Mouse (Mus musculus): ENCODE results near the gene Gabpb2. TPM values are rescaled to one million over a fixed set of nuclear protein-coding genes. Genes with fewer than 3 reads are reported as not detected.

Gabpb2 gene
- total and polyA plus RNA-seq, 2 experiments, result 6.1 to 13.7 TPM

GRCm38 (mm10) chr3:95256931-95257330 lies 39.2 kb upstream of the Gabpb2 start:
- peaks cover 40% of the 10 kb centered on the region for H3K36me3 ChIP-seq (ENCODE audit: control insufficient read depth, insufficient read depth, low read length)
- TF ChIP-seq POLR2A (IDR thresholded peaks at IDR 0.05; ENCODE audit: extremely low read depth, insufficient read depth, low read length) (no peak), CTCF (IDR thresholded peaks at IDR 0.05; ENCODE audit: low read depth, low read length) (no peak)
- no peak for DNase-seq (ENCODE audit: extremely low read depth, low read depth, low spot score)
- no peak overlapping the region for H3K27ac ChIP-seq (replicated peaks; ENCODE audit: insufficient read depth, low read depth, low read length)
- H3K4me3 ChIP-seq (ENCODE audit: insufficient read depth, low read depth, low read length), result no peak overlapping the region
- no peak overlapping the region for H3K9ac ChIP-seq (ENCODE audit: low read depth, low read length)
- H3K79me2 ChIP-seq (ENCODE audit: control insufficient read depth, insufficient read depth, low read length), result no peaks in the 10 kb centered on the region
- no peaks in the 10 kb centered on the region for H3K27me3 ChIP-seq (ENCODE audit: control insufficient read depth, insufficient read depth, low read length)
- 82% methylated on average over 5 of the region's 5 CpGs for WGBS
- H3K4me1 ChIP-seq (ENCODE audit: control insufficient read depth, insufficient read depth, low read length), result no peaks in the 10 kb centered on the region

DNA sequence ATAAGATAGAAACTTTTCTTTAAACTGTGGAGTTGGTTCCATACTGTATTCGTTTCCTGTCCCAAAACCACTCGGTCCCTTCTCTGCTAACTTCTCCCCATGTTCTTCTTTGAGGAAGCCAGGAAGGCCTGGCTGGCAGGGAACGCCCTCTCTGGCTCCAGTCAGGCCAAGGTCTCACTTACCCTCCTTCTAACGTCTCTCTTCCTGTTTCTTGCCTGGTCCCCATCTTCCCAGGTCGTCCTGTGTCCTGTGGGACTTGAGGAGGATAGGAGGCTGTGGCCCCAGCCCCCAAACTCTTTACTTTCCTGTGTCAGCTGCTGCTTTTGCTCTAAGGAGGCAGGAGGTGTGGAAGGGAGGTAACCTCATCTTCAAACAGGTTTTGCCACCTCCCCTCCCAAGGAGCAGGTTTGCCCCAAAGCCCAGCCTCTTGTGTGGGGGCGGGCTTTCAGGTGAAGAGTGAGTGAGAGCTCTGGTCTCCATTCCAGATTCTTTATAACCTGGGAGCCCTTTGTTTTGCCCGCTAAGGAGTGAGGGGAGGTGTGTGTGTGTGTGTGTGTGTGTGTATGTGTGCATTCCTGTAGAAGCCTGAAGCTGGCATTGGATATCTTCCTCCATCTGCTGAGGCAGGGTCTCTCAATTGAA lies 33.2 kb upstream of the Gabpb2 start, which contains the start of gene Bnipl:
Bnipl (minus strand) TSS at position 411 of the 642 bp plus-strand sequence.
- Histone ChIP-seq H3K9ac (ENCODE audit: low read depth, low read length) (no peak within 1 kb of the TSS), H3K27ac (replicated peaks; ENCODE audit: insufficient read depth, low read depth, low read length) (no peak within 1 kb of the TSS), H3K79me2 (ENCODE audit: control insufficient read depth, insufficient read depth, low read length) (no peaks in the 10 kb centered on the region), H3K27me3 (ENCODE audit: control insufficient read depth, insufficient read depth, low read length) (no peaks in the 10 kb centered on the region), H3K4me3 (ENCODE audit: insufficient read depth, low read depth, low read length) (no peak within 1 kb of the TSS), H3K4me1 (ENCODE audit: control insufficient read depth, insufficient read depth, low read length) (no peaks in the 10 kb centered on the region), H3K36me3 (ENCODE audit: control insufficient read depth, insufficient read depth, low read length) (peaks cover 4% of the 10 kb centered on the region; the same call in 1 of the 2 replicates)
- WGBS, result 80% methylated on average over 7 of the region's 7 CpGs
- DNase-seq (ENCODE audit: extremely low read depth, low read depth, low spot score), result no peak
- no peak for TF ChIP-seq POLR2A (IDR thresholded peaks at IDR 0.05; ENCODE audit: extremely low read depth, insufficient read depth, low read length)
- TF ChIP-seq CTCF (IDR thresholded peaks at IDR 0.05; ENCODE audit: low read depth, low read length), result no peak

DNA sequence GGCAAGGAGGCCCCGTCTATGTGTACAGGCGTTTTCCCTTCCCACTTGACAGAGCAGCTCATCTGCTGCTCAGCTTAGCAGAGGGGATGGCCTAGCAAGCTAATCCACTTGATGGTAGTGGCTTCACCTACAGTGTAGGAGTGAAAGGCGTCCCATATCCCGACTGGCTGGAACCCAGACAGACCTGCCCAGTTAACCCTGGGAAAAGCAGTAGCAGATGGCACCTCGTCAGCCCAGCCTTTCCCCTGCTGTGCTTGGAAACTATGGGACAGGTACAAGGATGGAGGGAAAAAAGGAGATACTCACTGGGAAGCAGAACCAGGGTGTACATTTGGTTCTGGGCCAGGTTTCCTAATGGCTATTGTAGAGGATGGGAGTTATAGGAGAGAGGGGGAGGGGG lies 32.6 kb upstream of the Gabpb2 start:
- H3K9ac ChIP-seq (ENCODE audit: low read depth, low read length), result no peak overlapping the region
- 91% methylated on average over 5 of the region's 5 CpGs for WGBS
- H3K36me3 ChIP-seq (ENCODE audit: control insufficient read depth, insufficient read depth, low read length), result peaks cover 3% of the 10 kb centered on the region; the same call in 1 of the 2 replicates
- DNase-seq (ENCODE audit: extremely low read depth, low read depth, low spot score), result no peak
- no peak overlapping the region for H3K27ac ChIP-seq (replicated peaks; ENCODE audit: insufficient read depth, low read depth, low read length)
- H3K27me3 ChIP-seq (ENCODE audit: control insufficient read depth, insufficient read depth, low read length), result no peaks in the 10 kb centered on the region
- no peak overlapping the region for H3K4me3 ChIP-seq (ENCODE audit: insufficient read depth, low read depth, low read length)
- TF ChIP-seq POLR2A (IDR thresholded peaks at IDR 0.05; ENCODE audit: extremely low read depth, insufficient read depth, low read length) (no peak), CTCF (IDR thresholded peaks at IDR 0.05; ENCODE audit: low read depth, low read length) (no peak)
- no peaks in the 10 kb centered on the region for H3K79me2 ChIP-seq (ENCODE audit: control insufficient read depth, insufficient read depth, low read length)
- no peaks in the 10 kb centered on the region for H3K4me1 ChIP-seq (ENCODE audit: control insufficient read depth, insufficient read depth, low read length)

DNA sequence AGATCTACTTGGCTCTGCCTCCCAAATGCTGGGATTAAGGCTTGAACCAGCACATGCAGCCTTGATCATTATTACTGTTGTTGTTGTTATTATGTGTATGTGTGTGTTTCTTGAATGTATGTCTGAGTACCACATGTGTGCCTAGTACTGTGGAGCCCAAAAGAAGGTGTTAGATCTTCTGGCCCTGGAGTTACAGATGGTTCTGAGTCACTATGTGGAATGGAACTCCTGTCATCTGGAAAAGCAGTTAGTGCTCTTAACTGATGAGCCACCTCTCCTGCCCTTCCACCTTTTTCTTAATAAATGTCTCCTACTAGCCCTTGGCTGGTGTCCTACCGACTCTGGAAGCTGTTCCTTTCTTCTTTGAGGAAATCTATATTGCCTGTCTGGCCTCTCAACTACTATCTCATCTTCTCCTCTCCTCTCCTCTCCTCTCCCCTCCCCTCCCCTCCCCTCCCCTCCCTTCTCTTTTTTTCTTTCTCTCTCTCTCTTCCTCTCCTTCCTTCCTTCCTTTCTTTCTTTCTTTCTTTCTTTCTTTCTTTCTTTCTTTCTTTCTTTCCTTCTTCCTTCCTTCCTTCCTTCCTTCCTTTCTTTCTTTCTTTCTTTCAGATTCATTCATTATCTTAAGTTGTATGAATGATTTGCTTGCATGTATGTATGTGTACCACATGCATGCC lies 30.1 kb upstream of the Gabpb2 start:
- no peak overlapping the region for H3K27ac ChIP-seq (replicated peaks; ENCODE audit: insufficient read depth, low read depth, low read length)
- 70% methylated on average over 1 of the region's 1 CpGs for WGBS
- DNase-seq (ENCODE audit: extremely low read depth, low read depth, low spot score), result no peak
- no peaks in the 10 kb centered on the region for H3K4me1 ChIP-seq (ENCODE audit: control insufficient read depth, insufficient read depth, low read length)
- H3K36me3 ChIP-seq (ENCODE audit: control insufficient read depth, insufficient read depth, low read length), result no peaks in the 10 kb centered on the region
- H3K27me3 ChIP-seq (ENCODE audit: control insufficient read depth, insufficient read depth, low read length), result no peaks in the 10 kb centered on the region
- H3K4me3 ChIP-seq (ENCODE audit: insufficient read depth, low read depth, low read length), result no peak overlapping the region
- TF ChIP-seq CTCF (IDR thresholded peaks at IDR 0.05; ENCODE audit: low read depth, low read length) (no peak), POLR2A (IDR thresholded peaks at IDR 0.05; ENCODE audit: extremely low read depth, insufficient read depth, low read length) (no peak)
- H3K9ac ChIP-seq (ENCODE audit: low read depth, low read length), result no peak overlapping the region
- H3K79me2 ChIP-seq (ENCODE audit: control insufficient read depth, insufficient read depth, low read length), result no peaks in the 10 kb centered on the region

DNA sequence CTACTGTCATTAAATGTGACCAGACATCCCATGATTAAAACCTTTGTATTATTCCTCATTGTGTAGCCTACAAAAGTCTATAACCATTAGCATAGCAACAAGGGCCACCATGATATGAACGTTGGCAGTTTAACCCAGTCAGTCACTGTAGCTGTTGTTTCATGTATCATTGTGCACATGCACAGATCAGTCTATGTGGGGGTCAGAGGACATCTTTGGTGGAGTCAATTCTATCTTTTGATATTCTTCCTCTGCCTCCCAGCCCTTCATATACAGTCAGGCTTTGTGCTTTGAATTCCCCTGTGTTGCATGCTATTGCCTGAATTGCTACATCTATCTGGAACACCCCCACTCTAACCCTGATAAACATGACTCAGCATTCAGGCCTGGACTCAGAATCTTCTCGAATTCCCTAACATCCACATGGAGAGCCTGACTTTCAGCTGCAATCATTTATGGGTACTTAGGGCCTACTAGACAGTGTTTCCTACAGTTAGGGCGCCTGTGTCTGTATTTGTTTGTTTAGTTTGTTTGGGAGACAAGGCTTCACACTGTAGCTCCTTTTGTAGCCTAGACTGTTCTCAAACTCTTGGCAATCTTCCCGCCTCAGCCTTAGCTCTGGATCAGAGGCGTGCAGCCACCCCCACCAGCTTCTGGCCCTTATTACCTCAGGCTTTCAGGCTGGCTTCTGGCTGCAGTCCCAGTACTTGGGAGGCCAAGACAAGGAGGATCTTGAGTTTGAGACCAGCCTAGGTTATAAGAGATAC lies 28.9 kb upstream of the Gabpb2 start:
- no peaks in the 10 kb centered on the region for H3K27me3 ChIP-seq (ENCODE audit: control insufficient read depth, insufficient read depth, low read length)
- no peak overlapping the region for H3K27ac ChIP-seq (replicated peaks; ENCODE audit: insufficient read depth, low read depth, low read length)
- 70% methylated on average over 5 of the region's 5 CpGs for WGBS
- no peaks in the 10 kb centered on the region for H3K79me2 ChIP-seq (ENCODE audit: control insufficient read depth, insufficient read depth, low read length)
- no peaks in the 10 kb centered on the region for H3K36me3 ChIP-seq (ENCODE audit: control insufficient read depth, insufficient read depth, low read length)
- H3K9ac ChIP-seq (ENCODE audit: low read depth, low read length), result no peak overlapping the region
- no peak for TF ChIP-seq CTCF (IDR thresholded peaks at IDR 0.05; ENCODE audit: low read depth, low read length)
- TF ChIP-seq POLR2A (IDR thresholded peaks at IDR 0.05; ENCODE audit: extremely low read depth, insufficient read depth, low read length), result no peak
- H3K4me3 ChIP-seq (ENCODE audit: insufficient read depth, low read depth, low read length), result no peak overlapping the region
- DNase-seq (ENCODE audit: extremely low read depth, low read depth, low spot score), result no peak
- no peaks in the 10 kb centered on the region for H3K4me1 ChIP-seq (ENCODE audit: control insufficient read depth, insufficient read depth, low read length)

Measured in liver, adult 2 months (tissue).